Mouse (Mus musculus) olfactory bulb, adult 2 months (tissue): ENCODE results near the gene Adamtsl1. TPM values are rescaled to one million over a fixed set of nuclear protein-coding genes. Genes with fewer than 3 reads are reported as not detected.

ENCODE experiments used
- H3K27ac ChIP-seq: fragments of 200-500 bp; 2 replicates; pipeline ENCODE4 v1.5.1; 2012; ENCODE audit warnings: low read depth, low read length; ENCODE audit not compliant: insufficient read depth
- H3K4me1 ChIP-seq: fragments of 200-500 bp; 2 replicates; pipeline ENCODE4 v1.6.1; 2012; ENCODE audit warnings: low read length; ENCODE audit not compliant: control insufficient read depth, insufficient read depth
- H3K4me3 ChIP-seq: fragments of 200-500 bp; 2 replicates; pipeline ENCODE4 v1.5.1; 2012; ENCODE audit warnings: mild to moderate bottlenecking, low read depth, low read length, moderate library complexity; ENCODE audit not compliant: insufficient read depth
- CTCF ChIP-seq: fragments of 200-500 bp; IDR thresholded peaks from 2 replicates; pipeline ENCODE4 v1.5.1; 2012; ENCODE audit warnings: low read depth, mild to moderate bottlenecking, low read length, moderate library complexity; ENCODE audit not compliant: insufficient read depth
- POLR2A ChIP-seq: fragments of 200-500 bp; IDR thresholded peaks from 2 replicates; pipeline ENCODE4 v1.6.1; 2012; ENCODE audit warnings: mild to moderate bottlenecking, low read depth, low read length, moderate library complexity; ENCODE audit not compliant: insufficient read depth
- WGBS: fragments of 180-500 bp; shearing (Covaris S2); methylation state at CpG from one replicate; pipeline ENCODE4 v1.1.7; 2018; 5-methylcytosine and 5-hydroxymethylcytosine counted together
- polyA plus RNA-seq: library from polyadenylated mRNA; stranded (reverse); fragments of >200 nt; gene quantifications from 2 replicates; pipeline ENCODE4 v1.2.4, GENCODE M21; 2012; ENCODE audit warnings: low replicate concordance; ENCODE audit not compliant: missing spikeins, insufficient read depth, insufficient read length

Gene Adamtsl1
- polyA plus RNA-seq, 1 experiment: not detected

- Histone ChIP-seq H3K4me1 (no peaks in the 10 kb centered on the region), H3K27ac (no peak overlapping the region), H3K4me3 (no peak overlapping the region)
- 98% methylated on average over 1 of the region's 1 CpGs for WGBS
- no peak for TF ChIP-seq POLR2A
- TF ChIP-seq CTCF: no peak
Observed at GRCm38 (mm10) chr4:86329481-86329880, 815.5 kb downstream of the Adamtsl1 start.

DNA sequence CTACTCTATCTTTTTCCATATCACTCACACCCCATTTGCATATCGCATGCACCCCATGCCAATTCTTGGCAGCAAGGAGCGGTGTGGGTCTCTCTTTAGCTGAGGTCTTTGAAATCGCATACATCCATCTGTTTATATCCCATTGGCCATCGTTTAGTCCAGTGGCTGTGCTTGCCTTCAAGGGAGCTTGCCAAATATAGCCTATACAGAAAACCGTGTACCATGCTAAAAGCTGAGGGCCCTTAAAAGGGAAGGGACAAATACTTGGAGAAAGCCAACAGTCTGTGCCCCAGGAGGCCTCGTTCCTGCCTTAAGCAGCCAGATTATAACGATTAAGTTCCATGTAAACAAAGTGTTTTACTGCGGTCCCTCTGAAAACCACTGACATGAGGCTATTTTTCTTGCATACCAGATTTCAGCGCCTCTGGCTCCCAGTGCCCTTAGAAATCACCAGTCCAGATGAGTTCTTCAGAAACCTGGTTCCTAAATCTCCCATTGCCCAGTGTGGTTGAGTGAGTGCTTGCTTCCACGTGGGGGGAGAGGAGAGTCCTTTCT is 822.0 kb downstream of the Adamtsl1 start:
- H3K4me1 ChIP-seq: no peaks in the 10 kb centered on the region
- no peak overlapping the region for H3K4me3 ChIP-seq
- TF ChIP-seq CTCF: no peak
- TF ChIP-seq POLR2A: no peak
- 52% methylated on average over 10 of the region's 10 CpGs for WGBS
- H3K27ac ChIP-seq: no peak overlapping the region

DNA sequence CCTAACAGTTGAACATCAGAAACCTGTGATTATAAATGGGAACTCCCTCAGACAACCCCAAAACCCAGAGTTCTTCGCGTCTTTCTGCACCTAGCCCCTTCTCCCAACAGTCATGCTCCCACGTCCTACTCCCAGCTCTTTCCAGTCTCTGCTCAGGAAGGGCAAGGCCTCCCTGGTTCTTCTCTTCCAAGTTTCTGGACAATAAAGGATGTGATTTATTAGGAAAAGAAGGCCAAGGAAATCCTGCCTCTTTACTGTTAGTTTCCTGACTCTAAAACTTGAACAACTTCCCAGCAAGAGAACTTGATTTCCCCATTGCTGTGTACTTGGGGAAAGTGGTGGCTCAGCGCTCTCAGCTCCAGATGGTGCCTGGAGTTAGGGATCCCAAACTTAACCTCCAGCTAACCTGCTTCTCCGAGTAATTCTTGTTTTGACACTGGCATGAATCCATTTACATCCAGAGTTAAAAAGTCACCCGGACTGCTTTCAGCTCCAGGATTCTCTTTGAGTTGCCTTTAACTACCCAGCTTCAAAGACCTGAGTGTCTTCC is 823.3 kb downstream of the Adamtsl1 start:
- TF ChIP-seq POLR2A (no peak), CTCF (no peak)
- Histone ChIP-seq H3K4me1 (no peaks in the 10 kb centered on the region), H3K27ac (no peak overlapping the region), H3K4me3 (no peak overlapping the region)
- 90% methylated on average over 6 of the region's 6 CpGs for WGBS

GRCm38 (mm10) chr4:86349341-86349740 is 835.4 kb downstream of the Adamtsl1 start:
- TF ChIP-seq CTCF: no peak
- no peak for TF ChIP-seq POLR2A
- H3K4me1 ChIP-seq: no peaks in the 10 kb centered on the region
- no peak overlapping the region for H3K27ac ChIP-seq
- no peak overlapping the region for H3K4me3 ChIP-seq
- 93% methylated on average over 4 of the region's 4 CpGs for WGBS

GRCm38 (mm10) chr4:86352121-86352520 is 838.1 kb downstream of the Adamtsl1 start:
- no peak for TF ChIP-seq POLR2A
- TF ChIP-seq CTCF: no peak
- Histone ChIP-seq H3K4me1 (no peaks in the 10 kb centered on the region), H3K27ac (no peak overlapping the region), H3K4me3 (no peak overlapping the region)
- 72% methylated on average over 4 of the region's 4 CpGs for WGBS

DNA sequence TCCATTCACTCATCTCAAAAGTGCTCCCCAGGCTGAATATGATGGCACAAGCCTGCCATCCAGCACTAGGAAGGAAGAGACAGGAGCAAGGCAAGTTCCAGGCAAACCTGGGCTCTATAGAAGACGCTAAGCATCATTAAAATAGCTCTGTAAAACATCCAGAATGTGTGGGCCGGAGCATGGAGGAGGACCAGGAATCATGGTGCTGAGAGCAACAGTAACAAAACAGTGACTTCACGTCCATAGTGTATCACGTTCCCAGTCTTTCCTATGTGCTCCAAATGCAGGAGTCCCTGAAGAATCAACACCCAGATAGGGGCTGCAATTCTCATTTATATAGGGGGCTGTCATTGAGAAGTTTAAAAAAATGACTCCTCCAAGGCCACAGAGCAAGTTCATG is 839.6 kb downstream of the Adamtsl1 start:
- Histone ChIP-seq H3K4me1 (no peaks in the 10 kb centered on the region), H3K27ac (no peak overlapping the region), H3K4me3 (no peak overlapping the region)
- no peak for TF ChIP-seq CTCF
- no peak for TF ChIP-seq POLR2A
- WGBS: 83% methylated on average over 4 of the region's 4 CpGs

DNA sequence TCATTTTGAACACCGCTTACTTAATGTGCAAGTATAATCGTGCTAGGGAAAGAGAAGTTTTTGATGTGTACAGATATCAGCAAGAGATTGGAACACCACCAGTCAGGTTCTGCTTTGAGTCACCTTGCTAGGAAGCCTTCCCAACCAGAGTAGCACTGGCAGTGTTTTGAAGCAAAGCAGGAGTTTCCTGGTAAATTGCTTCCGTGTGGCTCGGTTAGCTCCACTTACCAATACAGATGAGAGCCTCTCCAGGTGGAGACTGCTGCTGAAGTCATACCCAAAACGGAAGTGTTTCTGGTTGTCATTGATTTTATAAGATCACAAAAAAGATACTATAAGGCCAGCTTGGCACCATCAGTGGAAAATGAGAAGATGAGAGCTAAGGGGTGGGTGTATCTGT is 845.4 kb downstream of the Adamtsl1 start:
- TF ChIP-seq CTCF (no peak), POLR2A (no peak)
- WGBS: 85% methylated on average over 5 of the region's 5 CpGs
- no peaks in the 10 kb centered on the region for H3K4me1 ChIP-seq
- no peak overlapping the region for H3K4me3 ChIP-seq
- no peak overlapping the region for H3K27ac ChIP-seq

DNA sequence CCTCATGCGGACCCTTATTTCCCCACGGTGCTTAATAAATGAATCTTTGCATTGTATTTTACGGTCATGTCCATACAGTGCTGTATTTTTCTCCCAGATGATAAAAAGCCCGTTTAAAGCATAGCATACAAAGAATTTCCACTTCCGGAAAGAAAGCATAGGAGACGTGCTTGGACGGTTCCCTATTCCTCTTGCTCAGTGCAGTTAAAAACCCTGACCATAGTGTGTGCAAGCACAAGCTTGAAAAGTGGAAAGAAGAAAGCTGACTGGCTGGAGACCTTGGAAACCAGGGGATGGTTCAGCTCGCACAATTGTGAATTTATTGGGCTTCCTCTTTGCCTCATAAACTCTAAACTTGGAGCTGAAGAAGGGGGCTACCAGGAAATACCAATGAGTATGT is 855.1 kb downstream of the Adamtsl1 start:
- Histone ChIP-seq H3K4me1 (no peaks in the 10 kb centered on the region), H3K27ac (no peak overlapping the region), H3K4me3 (no peak overlapping the region)
- 76% methylated on average over 8 of the region's 8 CpGs for WGBS
- TF ChIP-seq POLR2A (no peak), CTCF (no peak)

DNA sequence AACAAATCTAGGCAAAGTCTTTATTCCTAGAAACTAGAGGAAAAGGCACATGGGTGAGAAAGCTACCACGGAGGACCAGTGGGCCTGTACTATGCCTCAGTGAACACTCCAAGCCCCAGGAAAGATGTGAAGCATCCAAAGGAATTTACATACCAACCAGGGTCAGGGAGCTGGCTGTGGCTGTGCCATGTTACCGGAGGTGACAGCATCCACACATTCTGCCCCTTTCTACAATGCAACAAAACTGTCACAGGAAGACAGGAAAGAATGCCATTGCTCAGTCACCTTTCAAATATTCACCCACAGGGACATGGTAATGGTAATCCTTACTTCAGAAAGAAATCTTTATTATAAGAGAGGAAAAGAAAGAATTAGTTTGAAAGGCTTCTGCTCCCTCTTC is 859.2 kb downstream of the Adamtsl1 start:
- Histone ChIP-seq H3K4me1 (no peaks in the 10 kb centered on the region), H3K27ac (no peak overlapping the region), H3K4me3 (no peak overlapping the region)
- no peak for TF ChIP-seq CTCF
- no peak for TF ChIP-seq POLR2A
- 67% methylated on average over 2 of the region's 2 CpGs for WGBS
